Mouse (Mus musculus) liver, embryonic 12.5 days (tissue): ENCODE results near the gene H2-Q10. TPM values are rescaled to one million over a fixed set of nuclear protein-coding genes. Genes with fewer than 3 reads are reported as not detected.
"Not testable (repeated sequence)": the region's sequence is repeated elsewhere in the genome, so short reads cannot be mapped to it uniquely, and the experiment has no call there.

Experiments used
- ATAC-seq: fragments of 200-750 bp; cut with Nextera tagmentation; 2 replicates; pipeline ENCODE4 v1.8.0; 2017; ENCODE audit warnings: moderate number of reproducible peaks, mild to moderate bottlenecking, moderate library complexity
- H3K27ac ChIP-seq: fragments of 300-500 bp; sonication (generic); 2 replicates; pipeline ENCODE4 v1.5.1; 2016; ENCODE audit warnings: mild to moderate bottlenecking
- H3K27me3 ChIP-seq: fragments of 300-500 bp; sonication (generic); replicated peaks from 2 replicates; pipeline ENCODE4 v1.6.1; 2016; ENCODE audit warnings: mild to moderate bottlenecking, moderate library complexity
- H3K36me3 ChIP-seq: fragments of 300-500 bp; sonication (generic); 2 replicates; pipeline ENCODE4 v1.6.1; 2016; ENCODE audit warnings: mild to moderate bottlenecking, moderate library complexity
- H3K4me1 ChIP-seq: fragments of 300-500 bp; sonication (generic); 2 replicates; pipeline ENCODE4 v1.6.1; 2016
- H3K4me2 ChIP-seq: fragments of 300-500 bp; sonication (generic); 2 replicates; pipeline ENCODE4 v1.6.1; 2016; ENCODE audit warnings: mild to moderate bottlenecking, moderate library complexity
- H3K4me3 ChIP-seq: fragments of 300-500 bp; sonication (generic); 2 replicates; pipeline ENCODE4 v1.5.1; 2016; ENCODE audit warnings: mild to moderate bottlenecking, moderate library complexity
- H3K9ac ChIP-seq: fragments of 300-500 bp; sonication (generic); 2 replicates; pipeline ENCODE4 v1.6.1; 2016; ENCODE audit warnings: mild to moderate bottlenecking, moderate library complexity
- H3K9me3 ChIP-seq: fragments of 300-500 bp; sonication (generic); replicated peaks from 2 replicates; pipeline ENCODE4 v1.6.1; 2016; ENCODE audit warnings: mild to moderate bottlenecking, moderate library complexity
- WGBS: fragments of 180-500 bp; shearing (Covaris S2); methylation state at CpG from one replicate; pipeline ENCODE4 v1.1.7; 2016; ENCODE audit not compliant: insufficient replicate concordance; 5-methylcytosine and 5-hydroxymethylcytosine counted together
- polyA plus RNA-seq: library from polyadenylated mRNA; unstranded; fragments of >200 nt; fragmentation: Nextera tagmentation; extraction: Ambion mirVana; gene quantifications from 2 replicates; pipeline ENCODE4 v1.2.1, GENCODE M21; 2016

Gene H2-Q10
- polyA plus RNA-seq, 1 experiment from 2014 or later = 102 TPM

DNA sequence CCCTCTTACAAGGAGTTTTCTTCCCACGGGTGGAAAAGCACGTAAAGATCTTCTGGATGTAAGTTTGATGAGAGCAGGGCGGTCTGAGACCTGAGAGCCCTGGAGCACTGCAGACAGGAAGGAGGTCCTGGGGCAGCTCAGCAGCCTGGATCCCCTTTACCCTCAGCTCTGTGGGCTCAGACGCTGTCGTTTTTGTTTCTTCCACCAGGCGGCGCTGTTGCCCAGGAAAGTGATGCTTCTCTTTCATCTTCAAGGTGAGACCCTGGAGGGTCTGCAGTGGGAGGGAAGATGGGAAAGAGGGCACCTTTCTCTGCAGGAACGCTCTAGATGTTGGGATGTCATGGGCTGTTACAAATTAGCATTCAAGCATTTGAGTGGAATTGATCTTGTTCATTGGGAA is 35.1 kb upstream of the H2-Q10 start:
- ATAC-seq, H3K36me3 ChIP-seq: not testable (repeated sequence)
- WGBS = 7% methylated on average over 8 of the region's 8 CpGs

DNA sequence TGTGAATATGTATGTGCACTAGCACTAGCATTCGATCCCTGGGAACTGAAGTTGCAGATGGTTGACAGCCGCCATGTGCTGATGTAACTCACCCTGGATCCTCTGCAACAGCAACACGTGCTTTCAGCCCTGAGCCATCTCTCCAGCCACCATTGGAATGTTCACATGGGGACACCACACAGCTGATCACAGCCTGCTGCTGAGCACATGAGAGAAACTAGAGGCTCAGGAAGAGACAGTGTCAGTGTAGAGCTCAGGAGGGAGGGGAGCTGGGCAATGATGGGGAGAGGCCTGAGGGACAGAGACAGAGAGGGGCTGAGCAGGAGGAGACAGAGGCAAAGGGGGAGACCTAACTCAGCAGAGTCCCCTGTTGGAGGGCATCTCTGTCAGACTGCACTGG is 34.3 kb upstream of the H2-Q10 start:
- H3K36me3 ChIP-seq, ATAC-seq, H3K4me2 ChIP-seq, H3K9me3 ChIP-seq, H3K9ac ChIP-seq, H3K4me1 ChIP-seq, H3K4me3 ChIP-seq, H3K27ac ChIP-seq: not testable (repeated sequence)
- WGBS = 58% methylated on average over 3 of the region's 3 CpGs
- peaks cover 46% of the 10 kb centered on the region for H3K27me3 ChIP-seq

More for the DNA sequence above, 35.1 kb upstream of the H2-Q10 start:
- not testable (repeated sequence) for H3K9me3 ChIP-seq, H3K4me3 ChIP-seq, H3K4me1 ChIP-seq, H3K9ac ChIP-seq, H3K4me2 ChIP-seq, H3K27ac ChIP-seq
- H3K27me3 ChIP-seq = peaks cover 40% of the 10 kb centered on the region

GRCm38 (mm10) chr17:35437386-35437936 is 32.4 kb upstream of the H2-Q10 start:
- H3K27ac ChIP-seq, H3K9ac ChIP-seq, H3K4me3 ChIP-seq, H3K4me2 ChIP-seq, H3K4me1 ChIP-seq, H3K36me3 ChIP-seq, H3K9me3 ChIP-seq, ATAC-seq: not testable (repeated sequence)
- 31% methylated on average over 1 of the region's 1 CpGs for WGBS
- peaks cover 45% of the 10 kb centered on the region for H3K27me3 ChIP-seq

GRCm38 (mm10) chr17:35438395-35438794 is 31.5 kb upstream of the H2-Q10 start:
- H3K4me1 ChIP-seq, ATAC-seq, H3K4me2 ChIP-seq, H3K9ac ChIP-seq, H3K9me3 ChIP-seq, H3K27ac ChIP-seq, H3K36me3 ChIP-seq, H3K4me3 ChIP-seq: not testable (repeated sequence)
- H3K27me3 ChIP-seq = peaks cover 46% of the 10 kb centered on the region
- 47% methylated on average over 2 of the region's 3 CpGs for WGBS

- not testable (repeated sequence) for H3K36me3 ChIP-seq, H3K27ac ChIP-seq, H3K9me3 ChIP-seq, H3K4me1 ChIP-seq
- Histone ChIP-seq H3K27me3 (peaks cover 46% of the 10 kb centered on the region), H3K4me2 (peak within 1 kb of the TSS; percentile 66), H3K9ac (peak within 1 kb of the TSS; percentile 50), H3K4me3 (peak within 1 kb of the TSS; percentile 48)
- WGBS = 3% methylated on average over 18 of the region's 18 CpGs
- ATAC-seq = peak; percentile 67
Measured at GRCm38 (mm10) chr17:35438885-35439284, 31.0 kb upstream of the H2-Q10 start, which contains the start of gene H2-Q7. Gene H2-Q7, plus strand, starts transcription at chr17:35439155.

GRCm38 (mm10) chr17:35439295-35439747 is 30.6 kb upstream of the H2-Q10 start:
- Histone ChIP-seq H3K27me3 (peaks cover 46% of the 10 kb centered on the region), H3K4me2 (peak overlapping the region; percentile 66), H3K9ac (peak overlapping the region; percentile 50), H3K4me3 (peak overlapping the region; percentile 48)
- H3K4me1 ChIP-seq, H3K27ac ChIP-seq, H3K9me3 ChIP-seq, H3K36me3 ChIP-seq: not testable (repeated sequence)
- peak; percentile 45 for ATAC-seq
- WGBS = 3% methylated on average over 48 of the region's 48 CpGs

- not testable (repeated sequence) for H3K27ac ChIP-seq, H3K9ac ChIP-seq, ATAC-seq, H3K4me3 ChIP-seq, H3K9me3 ChIP-seq, H3K36me3 ChIP-seq, H3K4me1 ChIP-seq
- Histone ChIP-seq H3K27me3 (peaks cover 46% of the 10 kb centered on the region), H3K4me2 (0 out of 2 replicates have a peak overlapping the region, but pooled peaks have one; percentile 1)
- WGBS = 30% methylated on average over 27 of the region's 27 CpGs
Measured at GRCm38 (mm10) chr17:35439925-35440645, 29.8 kb upstream of the H2-Q10 start.

DNA sequence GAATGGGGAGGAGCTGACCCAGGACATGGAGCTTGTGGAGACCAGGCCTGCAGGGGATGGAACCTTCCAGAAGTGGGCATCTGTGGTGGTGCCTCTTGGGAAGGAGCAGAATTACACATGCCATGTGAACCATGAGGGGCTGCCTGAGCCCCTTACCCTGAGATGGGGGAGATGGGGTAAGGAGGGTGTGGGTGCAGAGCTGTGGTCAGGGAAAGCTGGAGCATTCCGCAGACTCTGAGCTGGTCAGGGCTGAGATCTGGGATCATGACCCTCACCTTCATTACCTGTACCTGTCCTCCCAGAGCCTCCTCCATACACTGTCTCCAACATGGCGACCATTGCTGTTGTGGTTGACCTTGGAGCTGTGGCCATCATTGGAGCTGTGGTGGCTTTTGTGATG is 27.5 kb upstream of the H2-Q10 start:
- H3K27ac ChIP-seq, H3K9me3 ChIP-seq, H3K4me2 ChIP-seq, H3K36me3 ChIP-seq, H3K9ac ChIP-seq, H3K4me1 ChIP-seq, H3K4me3 ChIP-seq, ATAC-seq: not testable (repeated sequence)
- peaks cover 30% of the 10 kb centered on the region for H3K27me3 ChIP-seq
- WGBS = 47% methylated on average over 2 of the region's 2 CpGs

DNA sequence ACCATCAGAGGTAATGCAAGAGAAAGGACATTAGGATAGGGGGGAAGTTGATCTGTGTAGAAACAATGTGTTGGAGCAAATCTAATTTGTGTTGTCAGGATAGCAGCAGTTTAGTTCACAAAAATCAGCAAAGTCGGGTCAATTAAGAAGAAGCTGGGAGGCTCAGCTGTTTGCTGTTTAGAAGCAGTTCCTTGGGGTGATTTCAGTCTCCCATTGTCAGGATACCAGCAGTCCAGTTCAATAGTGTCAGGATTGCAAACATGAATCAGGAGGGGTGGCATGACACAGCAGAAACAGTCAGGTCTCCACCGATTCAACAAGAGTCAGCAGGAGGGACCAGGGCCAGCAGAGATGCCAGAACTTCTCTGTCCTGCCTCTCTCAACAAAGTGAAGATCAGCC is 25.4 kb upstream of the H2-Q10 start:
- not testable (repeated sequence) for H3K27ac ChIP-seq, H3K9me3 ChIP-seq
- WGBS = 51% methylated on average over 2 of the region's 2 CpGs

DNA sequence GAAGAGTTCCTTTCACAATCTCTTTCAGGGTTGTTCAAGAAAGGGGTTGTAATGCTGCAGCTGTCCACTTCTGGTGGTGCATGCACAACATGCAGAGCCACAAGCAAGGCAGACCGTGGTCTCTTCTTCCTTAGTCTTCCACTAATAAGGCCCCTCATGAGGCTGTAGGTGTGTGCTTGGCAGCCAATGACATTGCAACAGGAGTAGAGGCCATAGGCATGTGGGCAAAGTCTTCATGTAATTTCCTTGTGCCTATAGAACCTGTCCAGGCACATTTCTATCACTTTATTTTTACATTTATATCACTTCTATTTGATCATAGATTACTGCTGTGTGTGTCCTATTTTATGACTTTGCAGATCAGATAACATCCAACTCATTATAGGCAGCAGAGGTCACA is 11.6 kb upstream of the H2-Q10 start:
- no CpG with 5 or more reads among the region's 1 CpGs for WGBS
- not testable (repeated sequence) for H3K36me3 ChIP-seq, H3K27ac ChIP-seq, H3K4me3 ChIP-seq, H3K4me2 ChIP-seq, H3K9me3 ChIP-seq, H3K9ac ChIP-seq, H3K27me3 ChIP-seq, ATAC-seq, H3K4me1 ChIP-seq

More for the DNA sequence above, 25.4 kb upstream of the H2-Q10 start:
- H3K4me2 ChIP-seq, H3K9ac ChIP-seq, H3K4me3 ChIP-seq, ATAC-seq, H3K36me3 ChIP-seq, H3K4me1 ChIP-seq: not testable (repeated sequence)
- H3K27me3 ChIP-seq = peaks cover 13% of the 10 kb centered on the region

GRCm38 (mm10) chr17:35460513-35461341 is 9.2 kb upstream of the H2-Q10 start:
- H3K9ac ChIP-seq, H3K27ac ChIP-seq, H3K4me2 ChIP-seq, H3K4me1 ChIP-seq, H3K36me3 ChIP-seq, H3K4me3 ChIP-seq, ATAC-seq, H3K9me3 ChIP-seq, H3K27me3 ChIP-seq: not testable (repeated sequence)
- no CpG with 5 or more reads among the region's 9 CpGs for WGBS

DNA sequence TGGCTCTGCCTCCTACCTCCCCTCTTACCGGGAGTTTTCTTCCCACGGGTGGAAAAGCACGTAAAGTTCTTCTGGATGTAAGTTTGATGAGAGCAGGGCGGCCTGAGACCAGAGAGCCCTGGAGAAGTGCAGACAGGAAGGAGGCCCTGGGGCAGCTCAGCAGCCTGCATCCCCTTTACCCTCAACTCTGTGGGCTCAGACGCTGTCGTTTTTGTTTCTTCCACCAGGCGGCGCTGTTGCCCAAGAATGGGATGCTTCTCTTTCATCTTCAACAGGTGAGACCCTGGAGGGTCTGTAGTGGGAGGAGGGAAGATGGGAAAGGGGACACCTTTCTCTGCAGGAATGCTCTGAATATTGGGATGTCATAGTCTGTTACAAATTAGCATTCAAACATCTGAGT is 4.2 kb upstream of the H2-Q10 start:
- not testable (repeated sequence) for ATAC-seq, H3K9ac ChIP-seq, H3K4me2 ChIP-seq, H3K4me3 ChIP-seq, H3K4me1 ChIP-seq, H3K27ac ChIP-seq, H3K36me3 ChIP-seq, H3K9me3 ChIP-seq
- 4% methylated on average over 8 of the region's 8 CpGs for WGBS
- peaks cover 28% of the 10 kb centered on the region for H3K27me3 ChIP-seq
